Mouse (Mus musculus): ENCODE measurements around the gene Plekhf1. TPM values are rescaled to one million over a fixed set of nuclear protein-coding genes. Genes with fewer than 3 reads are reported as not detected.

Plekhf1 gene
- polyA plus RNA-seq, 1 experiment = 2.0 TPM

GRCm38 (mm10) chr7:38189136-38189982, 38.5 kb downstream of the Plekhf1 start:
- 77% methylated on average over 15 of the region's 15 CpGs for WGBS
- no peak for DNase-seq (ENCODE audit: low read depth, low spot score)

DNA sequence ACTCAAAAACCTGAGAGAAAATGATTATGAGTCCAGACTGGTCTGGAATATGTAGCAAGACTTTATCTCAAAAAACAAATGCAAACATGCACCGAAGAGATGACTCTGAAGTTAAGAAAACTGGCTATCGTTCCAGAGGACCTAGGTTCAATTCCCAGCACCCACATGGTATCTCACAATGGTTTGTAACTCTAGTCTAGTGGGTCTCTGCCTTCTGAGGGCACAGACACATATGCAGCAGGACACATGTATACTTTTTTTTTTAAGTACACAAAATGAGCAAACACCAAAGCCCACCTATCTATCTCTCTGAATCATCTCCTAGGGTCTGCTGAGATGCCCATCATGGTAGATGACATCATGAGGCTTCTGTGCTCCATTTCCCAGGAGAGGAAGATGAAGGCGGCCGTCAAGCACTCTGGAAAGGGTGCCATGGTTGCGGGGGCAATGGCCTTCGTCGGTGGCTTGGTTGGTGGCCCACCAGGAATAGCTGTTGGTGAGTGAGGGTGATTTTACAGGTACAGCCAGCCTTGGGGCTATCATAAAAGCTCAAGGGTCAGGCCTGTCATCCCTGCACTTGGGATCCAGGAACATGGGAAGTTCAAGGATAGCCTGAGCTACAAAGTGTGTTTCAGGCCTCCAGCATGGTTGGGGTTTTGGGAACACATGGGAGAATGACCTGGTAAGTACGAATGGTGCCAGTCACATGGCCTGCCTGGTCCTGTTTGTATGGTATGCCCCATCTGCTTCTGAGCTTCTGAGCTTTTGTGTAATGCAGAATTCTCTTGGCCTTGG, 39.3 kb downstream of the Plekhf1 start:
- 94% methylated on average over 8 of the region's 8 CpGs for WGBS
- no peak for DNase-seq (ENCODE audit: low read depth, low spot score)

GRCm38 (mm10) chr7:38187796-38188195, 40.0 kb downstream of the Plekhf1 start:
- DNase-seq (ENCODE audit: low read depth, low spot score) = no peak
- WGBS = 78% methylated on average over 4 of the region's 4 CpGs

GRCm38 (mm10) chr7:38186861-38187260, 41.0 kb downstream of the Plekhf1 start:
- DNase-seq (ENCODE audit: low read depth, low spot score) = no peak
- WGBS = 86% methylated on average over 4 of the region's 4 CpGs

- WGBS = 87% methylated on average over 6 of the region's 6 CpGs
- DNase-seq (ENCODE audit: low read depth, low spot score) = no peak
Measured at GRCm38 (mm10) chr7:38184786-38185185, 43.0 kb downstream of the Plekhf1 start.

GRCm38 (mm10) chr7:38184418-38184745, 43.4 kb downstream of the Plekhf1 start:
- DNase-seq (ENCODE audit: low read depth, low spot score) = no peak
- WGBS = 9% methylated on average over 1 of the region's 1 CpGs

- 4% methylated on average over 36 of the region's 36 CpGs for WGBS
- peak; percentile 50 for DNase-seq (ENCODE audit: low read depth, low spot score)
Measured at GRCm38 (mm10) chr7:38183709-38184417, 44.0 kb downstream of the Plekhf1 start.

- DNase-seq (ENCODE audit: low read depth, low spot score) = peak; percentile 52
Measured at GRCm38 (mm10) chr7:38182962-38183687, 44.7 kb downstream of the Plekhf1 start, which contains the start of gene 1600014C10Rik. Gene 1600014C10Rik, plus strand, starts transcription at chr7:38183217.

GRCm38 (mm10) chr7:38182596-38182961, 45.2 kb downstream of the Plekhf1 start:
- under 1% methylated on average over 11 of the region's 11 CpGs for WGBS
- peak; percentile 70 for DNase-seq (ENCODE audit: low read depth, low spot score)

More at GRCm38 (mm10) chr7:38182962-38183687, 44.7 kb downstream of the Plekhf1 start, which contains the start of gene 1600014C10Rik:
- WGBS = 2% methylated on average over 28 of the region's 28 CpGs

GRCm38 (mm10) chr7:38181366-38181765, 46.5 kb downstream of the Plekhf1 start:
- no peak for DNase-seq (ENCODE audit: low read depth, low spot score)
- 80% methylated on average over 2 of the region's 2 CpGs for WGBS

- WGBS = 67% methylated on average over 3 of the region's 3 CpGs
- no peak for DNase-seq (ENCODE audit: low read depth, low spot score)
Measured at GRCm38 (mm10) chr7:38179896-38180295, 47.9 kb downstream of the Plekhf1 start.

GRCm38 (mm10) chr7:38176056-38176455, 51.8 kb downstream of the Plekhf1 start:
- 59% methylated on average over 3 of the region's 3 CpGs for WGBS

DNA sequence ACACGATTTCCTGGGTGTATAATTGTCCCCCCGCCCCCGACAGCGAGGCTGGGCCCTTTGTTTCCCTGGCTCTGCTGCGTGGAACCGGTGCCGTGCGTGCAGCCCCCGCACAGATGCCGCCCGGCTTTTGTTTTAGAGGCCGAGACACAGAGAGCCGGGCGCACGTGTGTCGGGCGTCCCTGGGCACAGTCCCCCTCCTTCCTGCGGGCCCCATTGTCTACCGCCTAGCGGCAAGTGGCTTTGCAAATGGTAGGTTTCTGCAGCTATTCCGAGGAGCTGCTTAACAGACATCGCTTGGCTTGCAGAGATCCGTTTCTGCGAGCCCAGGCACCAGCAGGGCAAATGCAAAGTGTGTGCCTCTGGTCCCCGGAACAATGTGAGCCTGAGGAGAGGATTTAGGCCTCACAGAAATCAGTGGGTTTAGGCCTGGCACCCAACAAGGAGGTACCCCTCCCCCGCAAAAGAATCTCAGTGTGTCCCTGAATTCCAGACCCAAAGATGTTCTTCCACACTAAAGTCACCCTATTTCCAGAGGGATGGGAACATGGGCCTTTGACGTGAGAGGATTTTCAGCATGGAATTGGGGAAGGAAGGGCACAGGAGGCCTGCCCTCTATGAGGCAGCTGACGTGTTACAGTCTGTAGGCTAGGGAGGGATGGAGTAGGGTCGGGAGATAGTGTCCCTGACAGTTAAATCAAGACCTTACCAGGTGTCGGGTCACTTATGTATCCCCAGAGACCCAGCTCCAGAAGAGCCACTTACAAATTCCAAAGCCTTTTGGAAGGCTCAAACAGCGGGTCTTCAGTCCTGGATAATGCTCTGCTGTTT, 53.3 kb downstream of the Plekhf1 start:
- 17% methylated on average over 31 of the region's 31 CpGs for WGBS
- no peak for DNase-seq (ENCODE audit: low read depth, low spot score)

More at GRCm38 (mm10) chr7:38176056-38176455, 51.8 kb downstream of the Plekhf1 start:
- DNase-seq (ENCODE audit: low read depth, low spot score) = no peak

DNA sequence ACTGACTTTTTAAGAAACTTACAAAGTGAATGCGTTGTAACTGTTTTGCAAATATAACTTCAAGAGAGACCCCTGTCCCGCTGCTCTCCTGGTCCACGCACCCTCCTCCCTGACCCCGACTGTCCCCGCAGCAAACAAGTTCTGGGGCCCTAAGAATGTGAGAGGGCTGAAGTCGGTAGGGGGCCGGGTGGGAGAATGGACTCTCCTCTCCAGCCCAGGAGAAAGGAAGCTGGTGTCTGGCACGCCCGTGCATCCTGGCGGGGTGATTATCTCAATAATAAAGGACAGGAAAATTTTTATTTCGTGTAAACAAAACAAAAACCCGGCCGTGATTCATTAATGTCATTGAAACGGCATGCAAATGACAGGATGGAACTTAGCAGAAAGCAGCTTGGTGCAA, 53.9 kb downstream of the Plekhf1 start:
- DNase-seq (ENCODE audit: low read depth, low spot score) = no peak
- 25% methylated on average over 14 of the region's 14 CpGs for WGBS

- WGBS = 15% methylated on average over 11 of the region's 11 CpGs
Measured at GRCm38 (mm10) chr7:38167724-38168141, 60.1 kb downstream of the Plekhf1 start.

More at GRCm38 (mm10) chr7:38167724-38168141, 60.1 kb downstream of the Plekhf1 start:
- peak; percentile 24 for DNase-seq (ENCODE audit: low read depth, low spot score)
